Mouse (Mus musculus): Measurements from ENCODE around the gene Xpo6.

The Xpo6 gene

GRCm38 (mm10) chr7:126076935-126077334, 123.4 kb downstream of the Xpo6 start:
- DNase-seq (ENCODE audit: low spot score): no peak

DNA sequence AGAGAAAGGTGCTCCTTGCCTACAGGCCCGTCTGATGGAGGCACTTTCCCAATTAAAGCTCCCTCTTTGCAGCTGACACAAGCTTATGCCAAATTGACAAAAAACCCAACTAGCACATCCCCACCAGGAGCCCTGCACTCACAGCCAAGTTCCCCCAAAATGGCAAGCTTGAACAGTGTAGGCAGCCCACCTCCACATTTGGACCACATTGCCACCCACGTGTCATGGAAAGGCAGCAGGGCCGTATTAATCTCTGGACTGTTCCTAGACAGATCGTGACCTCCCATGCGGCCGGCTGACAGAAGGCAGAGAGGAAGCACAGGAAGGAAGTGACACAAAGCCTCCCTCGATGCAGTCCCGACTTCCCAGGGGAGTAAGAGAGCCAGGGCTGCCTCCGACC, 125.2 kb downstream of the Xpo6 start:
- no peak for DNase-seq (ENCODE audit: low spot score)

GRCm38 (mm10) chr7:126070321-126070720, 130.0 kb downstream of the Xpo6 start:
- DNase-seq (ENCODE audit: low spot score): no peak

GRCm38 (mm10) chr7:126066777-126067176, 133.5 kb downstream of the Xpo6 start:
- peak; percentile 46 for DNase-seq (ENCODE audit: low spot score)

DNA sequence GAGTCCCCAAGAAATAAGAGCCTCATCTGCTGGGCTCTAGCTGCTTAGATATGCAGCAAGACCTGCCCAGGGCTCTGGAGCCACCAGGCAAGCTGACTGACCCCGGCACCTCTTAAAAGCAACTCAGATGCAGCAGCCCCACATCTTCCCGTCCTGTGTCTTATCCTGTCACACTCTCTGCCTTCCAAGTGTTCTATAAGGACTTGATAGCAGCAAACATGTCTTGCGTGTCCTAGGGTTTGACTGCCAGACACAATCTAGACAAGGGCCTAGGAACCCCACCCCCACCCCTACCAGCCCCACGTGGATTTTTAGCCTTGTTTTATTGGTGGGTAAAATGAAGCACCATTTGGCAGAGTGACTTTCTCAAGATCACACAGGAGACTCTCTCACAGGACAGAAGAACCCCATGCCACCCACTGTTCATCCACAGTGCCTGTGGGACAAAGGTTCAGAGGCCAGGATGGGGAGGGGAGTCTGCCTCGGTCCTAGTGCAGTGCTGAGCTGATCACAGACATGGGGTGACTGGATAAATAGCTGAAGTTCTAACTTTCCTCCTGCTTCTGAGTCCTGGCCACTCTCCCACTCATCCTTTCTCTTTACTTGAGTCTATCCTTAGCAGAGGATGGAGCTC, 134.9 kb downstream of the Xpo6 start:
- no peak for DNase-seq (ENCODE audit: low spot score)

GRCm38 (mm10) chr7:126062228-126062627, 138.1 kb downstream of the Xpo6 start:
- no peak for DNase-seq (ENCODE audit: low spot score)

- DNase-seq (ENCODE audit: low spot score): no peak
These were observed 141.4 kb downstream of the Xpo6 start for GRCm38 (mm10) chr7:126058918-126059317.

GRCm38 (mm10) chr7:126057332-126057914, 142.9 kb downstream of the Xpo6 start:
- no peak for DNase-seq (ENCODE audit: low spot score)

DNA sequence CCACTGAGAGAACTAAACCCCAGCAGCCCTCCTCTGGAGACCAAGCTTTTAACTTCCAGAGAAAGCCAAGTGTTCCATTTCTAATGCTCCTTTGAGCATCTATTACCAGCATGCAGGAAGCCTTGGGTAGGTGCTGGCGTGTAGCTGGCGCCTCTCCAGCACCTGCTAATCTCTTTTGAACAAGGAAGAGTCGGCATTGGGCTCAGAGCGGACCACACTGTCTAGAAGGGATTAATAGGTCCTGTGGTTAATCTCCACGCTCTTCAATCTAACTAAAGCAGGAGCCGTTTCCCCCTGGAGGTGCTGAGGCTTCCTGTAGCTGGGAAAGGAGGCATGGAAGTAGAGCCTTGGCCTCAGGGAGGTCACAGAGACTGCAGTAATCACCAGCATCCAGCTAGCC, 145.7 kb downstream of the Xpo6 start:
- no peak for DNase-seq (ENCODE audit: low spot score)

DNA sequence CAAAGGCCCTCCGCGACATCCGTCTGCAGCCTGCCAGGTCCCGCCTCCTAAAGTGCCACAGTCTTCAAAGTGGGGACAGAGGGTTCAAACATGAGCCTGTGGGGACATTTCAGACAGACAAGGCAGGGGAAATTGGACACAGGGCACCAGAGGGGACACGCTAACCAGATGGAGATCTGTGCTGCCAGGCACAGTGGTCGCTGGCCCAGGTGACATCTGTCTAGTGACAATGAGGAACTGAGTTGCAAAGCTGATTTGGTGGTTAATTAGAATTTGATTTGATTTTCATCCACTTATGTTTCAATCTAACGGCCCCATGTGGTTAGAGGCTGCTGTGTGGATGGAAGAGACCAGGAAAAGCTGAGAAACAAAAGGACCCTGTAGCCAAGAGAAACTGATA, 146.7 kb downstream of the Xpo6 start:
- no peak for DNase-seq (ENCODE audit: low spot score)

GRCm38 (mm10) chr7:126051910-126052309, 148.4 kb downstream of the Xpo6 start:
- DNase-seq (ENCODE audit: low spot score): no peak
